Mouse (Mus musculus): ENCODE measurements around the gene Zbtb45. TPM values are rescaled to one million over a fixed set of nuclear protein-coding genes. Genes with fewer than 3 reads are reported as not detected.

Gene Zbtb45
- total RNA-seq, 4 experiments from 2014 or later, result 2.5 to 3.6 (median 2.8) TPM

- DNase-seq (ENCODE audit: low spot score in 2 of 2), result no peak
Observed at GRCm38 (mm10) chr7:12954896-12955295, 54.9 kb downstream of the Zbtb45 start.

Other genes starting within 250 kb of the Zbtb45 start
- 1 to 10 TPM in 2 of 4 experiments, under 1 TPM in 2; 0.46 to 1.3 (median 0.86) TPM for gene Zscan18, start 206.4 kb downstream of the Zbtb45 start, total RNA-seq (2022)
- gene Zfp329, start 191.2 kb downstream of the Zbtb45 start, total RNA-seq (2022), result 1 to 10 TPM; 2.9 to 5.8 (median 4.5) TPM
- gene Zfp110, start 175.3 kb downstream of the Zbtb45 start, total RNA-seq (2022), result 10 to 100 TPM; 11.9 to 17.2 (median 13.9) TPM
- 1 to 10 TPM; 1.7 to 2.2 (median 2.1) TPM for gene Zfp128, start 128.9 kb downstream of the Zbtb45 start, total RNA-seq (2022)
- 1 to 10 TPM; 3.2 to 3.7 (median 3.4) TPM for gene Zscan22, start 112.2 kb downstream of the Zbtb45 start, total RNA-seq (2022)
- 100 to 1,000 TPM; 635 to 741 (median 657) TPM for gene Rps5, start 87.7 kb downstream of the Zbtb45 start, total RNA-seq (2022)
- under 1 TPM; 0.19 to 0.51 (median 0.42) TPM for gene Rnf225, start 82.6 kb downstream of the Zbtb45 start, total RNA-seq (2022)
- 1 to 10 TPM; 1.3 to 2.7 (median 1.6) TPM for gene Zfp324, start 44.2 kb downstream of the Zbtb45 start, total RNA-seq (2022)
- gene Zfp446, start 32.2 kb downstream of the Zbtb45 start, total RNA-seq (2022), result 1 to 10 TPM; 1.1 to 2.3 (median 2.2) TPM
- under 1 TPM in 1 of 4 experiments, not detected in 3; 0.16 TPM for gene Slc27a5, start 11.8 kb downstream of the Zbtb45 start, total RNA-seq (2022)
- 10 to 100 TPM; 58.7 to 75.7 (median 62.7) TPM for gene Trim28, start 10.9 kb downstream of the Zbtb45 start, total RNA-seq (2022)
- 100 to 1,000 TPM in 1 of 4 experiments, 10 to 100 TPM in 3; 85.5 to 101 (median 92.9) TPM for gene Chmp2a, start 24.8 kb upstream of the Zbtb45 start, total RNA-seq (2022)
- gene Ube2m, start 28.2 kb upstream of the Zbtb45 start, total RNA-seq (2022), result 100 to 1,000 TPM; 139 to 166 (median 147) TPM
- 1 to 10 TPM in 1 of 4 experiments, under 1 TPM in 3; 0.46 to 1.2 (median 0.73) TPM for gene Mzf1, start 44.7 kb upstream of the Zbtb45 start, total RNA-seq (2022)
- not detected for gene Vmn1r85, start 85.1 kb upstream of the Zbtb45 start, total RNA-seq (2022)
- gene Vmn1r86, start 109.9 kb upstream of the Zbtb45 start, total RNA-seq (2022), result not detected
- gene Vmn1r87, start 130.1 kb upstream of the Zbtb45 start, total RNA-seq (2022), result not detected
- gene Vmn1r88, start 149.5 kb upstream of the Zbtb45 start, total RNA-seq (2022), result under 1 TPM; 0.05 to 0.10 (median 0.07) TPM
- gene Vmn1r89, start 203.0 kb upstream of the Zbtb45 start, total RNA-seq (2022), result not detected

Data from gastrocnemius, adult 8-10 months (tissue).